Mouse (Mus musculus) limb, embryonic 11.5 days (tissue): Measurements from ENCODE around the gene Coasy. TPM values are rescaled to one million over a fixed set of nuclear protein-coding genes. Genes with fewer than 3 reads are reported as not detected.
"Not testable (repeated sequence)": the region's sequence is repeated elsewhere in the genome, so short reads cannot be mapped to it uniquely, and the experiment has no call there.

Experiments used
- ATAC-seq: fragments of 200-750 bp; cut with Nextera tagmentation; 2 replicates; pipeline ENCODE4 v1.8.0; 2017; ENCODE audit warnings: low read depth; ENCODE audit not compliant: insufficient number of reproducible peaks, low FRiP score, low TSS enrichment
- DNase-seq: peaks from one replicate; pipeline ENCODE4 v3.0.0-alpha.2; 2015; ENCODE audit warnings: low spot score
- H3K27ac ChIP-seq: fragments of 300-500 bp; sonication (generic); replicated peaks from 2 replicates; pipeline ENCODE4 v1.5.1; 2014; ENCODE audit warnings: low read depth, mild to moderate bottlenecking, low read length
- H3K27me3 ChIP-seq: fragments of 300-500 bp; sonication (generic); 2 replicates; pipeline ENCODE4 v1.6.1; 2014; ENCODE audit warnings: mild to moderate bottlenecking, low read length, mixed read lengths; ENCODE audit not compliant: control insufficient read depth, insufficient read depth
- H3K36me3 ChIP-seq: fragments of 300-500 bp; sonication (generic); 2 replicates; pipeline ENCODE4 v1.6.1; 2014; ENCODE audit warnings: mild to moderate bottlenecking, low read length, moderate library complexity, mixed read lengths; ENCODE audit not compliant: control insufficient read depth, insufficient read depth
- H3K4me1 ChIP-seq: fragments of 300-500 bp; sonication (generic); 2 replicates; pipeline ENCODE4 v1.6.1; 2014; ENCODE audit warnings: low read length, mixed read lengths; ENCODE audit not compliant: control insufficient read depth, insufficient read depth
- H3K4me2 ChIP-seq: fragments of 300-500 bp; sonication (generic); 2 replicates; pipeline ENCODE4 v1.6.1; 2014; ENCODE audit warnings: low read depth, mild to moderate bottlenecking, moderate library complexity; ENCODE audit not compliant: severe bottlenecking
- H3K4me3 ChIP-seq: fragments of 300-500 bp; sonication (generic); 2 replicates; pipeline ENCODE4 v1.5.1; 2014; ENCODE audit warnings: low read depth, low read length
- H3K9ac ChIP-seq: fragments of 300-500 bp; sonication (generic); 2 replicates; pipeline ENCODE4 v1.6.1; 2014; ENCODE audit warnings: mild to moderate bottlenecking, low read length
- H3K9me3 ChIP-seq: fragments of 300-500 bp; sonication (generic); 2 replicates; pipeline ENCODE4 v1.6.1; 2016; ENCODE audit warnings: low read length; ENCODE audit not compliant: control insufficient read depth
- WGBS: fragments of 180-500 bp; shearing (Covaris S2); extraction: QIAGEN DNeasy Blood & Tissue Kit; methylation state at CpG from one replicate; pipeline ENCODE4 v1.1.7; 2014; 5-methylcytosine and 5-hydroxymethylcytosine counted together
- polyA plus RNA-seq: library from polyadenylated mRNA; unstranded; fragments of >200 nt; fragmentation: Nextera tagmentation; extraction: Ambion mirVana; gene quantifications from 2 replicates; pipeline ENCODE4 v1.2.1, GENCODE M21; 2014

Gene Coasy
- polyA plus RNA-seq, 1 experiment from 2014 or later, result 49.4 TPM

DNA sequence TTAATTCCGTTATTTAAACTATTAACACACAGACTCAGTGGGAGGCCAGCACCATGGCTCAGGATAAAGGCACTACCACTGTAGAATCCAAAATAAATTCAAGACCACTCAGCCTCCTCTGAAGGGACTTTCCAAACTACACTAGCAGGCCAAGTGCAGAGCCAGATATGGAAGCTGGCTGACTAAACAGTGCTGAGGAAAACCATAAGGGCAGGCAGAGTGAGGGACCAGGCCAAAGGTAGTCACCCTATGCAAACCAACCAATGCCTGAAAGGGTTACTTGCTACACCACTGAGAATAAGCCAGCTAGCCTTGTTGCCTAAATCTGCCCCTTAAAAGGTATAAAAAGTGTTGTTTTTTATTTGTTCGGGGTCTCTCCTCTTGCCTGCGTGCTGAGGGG, 29.8 kb downstream of the Coasy start:
- no peaks in the 10 kb centered on the region for H3K9me3 ChIP-seq
- no peak overlapping the region for H3K4me2 ChIP-seq
- peaks cover 2% of the 10 kb centered on the region; the same call in 1 of the 2 replicates for H3K36me3 ChIP-seq
- H3K4me1 ChIP-seq, result no peaks in the 10 kb centered on the region
- 88% methylated on average over 3 of the region's 3 CpGs for WGBS
- no peak overlapping the region for H3K4me3 ChIP-seq
- DNase-seq (no peak), ATAC-seq (no peak)
- H3K27me3 ChIP-seq, result no peaks in the 10 kb centered on the region
- H3K27ac ChIP-seq, result no peak overlapping the region
- no peak overlapping the region for H3K9ac ChIP-seq

DNA sequence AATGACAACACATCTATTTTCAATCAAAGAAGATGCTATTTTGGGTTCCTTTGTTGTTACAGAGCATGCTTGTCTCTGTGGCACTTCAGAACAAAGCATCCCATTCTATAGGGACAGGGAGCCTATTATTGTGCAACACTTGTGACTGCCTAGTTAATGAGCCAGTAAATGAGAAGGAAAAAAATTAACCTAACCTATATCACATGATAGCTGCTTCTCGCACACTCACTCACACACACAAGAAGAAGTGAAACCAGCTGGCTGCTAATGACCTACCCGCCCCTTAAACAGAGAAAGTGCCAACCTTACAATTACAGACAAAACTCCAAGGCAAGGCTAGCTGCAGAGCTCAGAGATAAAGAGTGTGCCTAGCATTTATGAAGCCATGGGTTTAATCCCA, 33.2 kb downstream of the Coasy start:
- DNase-seq (no peak), ATAC-seq (no peak)
- 72% methylated on average over 2 of the region's 2 CpGs for WGBS
- Histone ChIP-seq H3K27me3 (no peaks in the 10 kb centered on the region), H3K27ac (no peak overlapping the region), H3K9me3 (no peaks in the 10 kb centered on the region), H3K4me1 (peaks cover 9% of the 10 kb centered on the region), H3K4me3 (no peak overlapping the region), H3K9ac (no peak overlapping the region), H3K36me3 (peaks cover 2% of the 10 kb centered on the region; the same call in 1 of the 2 replicates), H3K4me2 (no peak overlapping the region)

DNA sequence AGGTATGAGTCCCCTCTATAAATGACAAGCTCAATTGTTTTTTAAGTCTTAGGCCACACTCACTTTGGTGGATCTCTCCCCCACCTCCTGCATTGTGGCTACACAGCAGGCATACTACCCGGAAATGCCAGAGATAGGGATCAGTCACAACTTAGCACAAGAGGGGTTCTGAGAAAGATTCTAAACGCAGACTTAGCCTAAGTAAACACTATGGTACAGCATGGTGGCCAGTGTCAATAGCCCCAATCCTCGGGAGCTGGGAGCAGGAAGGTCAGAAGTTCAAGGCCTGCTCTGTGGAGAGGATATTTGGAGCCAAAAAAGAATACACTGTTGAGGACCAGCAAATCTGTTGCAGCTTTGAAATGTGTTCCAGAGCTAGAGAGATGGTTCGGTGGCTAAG, 35.7 kb downstream of the Coasy start:
- WGBS, result 57% methylated on average over 4 of the region's 4 CpGs
- H3K4me2 ChIP-seq, result peak overlapping the region; percentile 92
- H3K4me3 ChIP-seq, result peak overlapping the region; percentile 97
- H3K27me3 ChIP-seq, result no peaks in the 10 kb centered on the region
- no peak overlapping the region for H3K9ac ChIP-seq
- peaks cover 1% of the 10 kb centered on the region; the same call in 1 of the 2 replicates for H3K36me3 ChIP-seq
- DNase-seq (no peak), ATAC-seq (no peak)
- peaks cover 12% of the 10 kb centered on the region for H3K4me1 ChIP-seq
- H3K27ac ChIP-seq, result no peak overlapping the region
- H3K9me3 ChIP-seq, result no peaks in the 10 kb centered on the region

DNA sequence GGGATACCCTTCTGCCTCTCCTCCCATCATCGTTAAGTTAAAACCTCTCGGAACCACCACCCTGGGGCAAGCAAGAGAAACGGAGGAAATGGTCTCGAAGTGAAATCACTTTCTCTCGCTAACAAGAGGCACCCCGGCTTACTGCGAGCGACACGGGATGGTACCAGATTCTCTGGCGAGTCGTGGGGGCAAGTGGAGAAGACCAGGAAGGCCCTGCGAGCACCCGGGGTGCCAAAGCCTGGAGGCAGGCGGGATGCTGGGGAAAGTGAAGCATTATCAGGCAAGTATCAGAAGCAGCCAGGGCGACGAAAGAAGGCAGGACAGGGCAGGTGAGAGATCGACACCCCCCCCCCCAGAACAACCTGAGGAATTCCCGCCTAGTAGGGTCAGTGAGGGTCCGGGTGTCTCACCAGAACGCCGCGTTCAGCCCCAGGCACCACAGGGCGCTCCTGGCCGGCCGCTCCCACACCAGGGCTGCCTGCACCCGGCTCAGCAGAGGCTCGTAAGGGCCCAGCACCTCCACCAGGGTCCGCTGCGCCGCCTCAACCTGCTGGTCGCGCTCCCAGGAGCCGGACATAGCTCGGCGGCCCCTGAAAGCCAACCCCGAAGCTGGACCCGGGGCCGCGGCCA, 36.9 kb downstream of the Coasy start:
- DNase-seq, result no peak
- Histone ChIP-seq H3K4me1 (peaks cover 12% of the 10 kb centered on the region), H3K27ac (peak overlapping the region; percentile 45; the same call in 1 of the 2 replicates), H3K9ac (peak overlapping the region; percentile 92), H3K4me3 (peak overlapping the region; percentile 97), H3K27me3 (no peaks in the 10 kb centered on the region), H3K4me2 (peak overlapping the region; percentile 92), H3K36me3 (no peaks in the 10 kb centered on the region), H3K9me3 (no peaks in the 10 kb centered on the region)
- peak; percentile 72; the same call in 1 of the 2 replicates for ATAC-seq
- WGBS, result under 1% methylated on average over 39 of the region's 39 CpGs

DNA sequence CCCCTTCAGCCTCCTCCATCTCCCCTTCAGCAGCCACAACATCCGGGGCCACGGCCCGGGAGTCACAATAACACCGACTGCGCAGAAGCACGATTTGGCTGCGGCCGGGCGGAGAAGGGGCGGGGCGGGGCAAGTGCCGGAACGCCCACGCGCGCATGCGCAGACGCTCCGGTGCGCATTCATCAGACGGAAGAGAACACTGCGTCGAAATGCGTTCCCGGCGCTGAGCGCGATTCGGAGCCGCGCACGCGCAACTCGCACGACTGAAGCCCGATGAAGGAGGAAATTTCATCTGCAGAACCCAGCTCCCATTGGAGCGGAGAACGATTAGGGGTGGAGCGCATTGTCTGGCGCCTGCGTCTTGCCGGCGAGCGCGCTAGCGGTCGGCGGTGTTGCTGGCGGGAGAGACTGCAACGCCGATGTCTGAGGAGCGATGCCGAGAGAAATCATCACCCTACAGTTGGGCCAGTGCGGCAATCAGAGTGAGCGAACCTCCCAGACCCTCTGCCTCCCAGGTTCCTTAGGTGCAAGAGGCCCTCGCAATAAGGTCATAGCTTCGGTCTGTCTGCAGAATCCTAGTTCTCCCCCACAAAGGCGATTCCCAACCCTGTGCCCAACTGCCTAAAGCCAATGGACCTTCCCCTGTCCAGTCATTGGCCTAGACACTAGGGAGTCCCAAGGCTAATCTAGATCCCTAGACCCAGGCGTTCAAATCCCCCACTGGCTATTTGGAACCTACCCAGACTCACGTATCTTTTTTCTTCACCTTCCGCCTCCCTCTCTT, 37.6 kb downstream of the Coasy start, which contains the start of the genes Retreg3 and Tubg1:
Retreg3 (minus strand) TSS at position 133 of the 784 bp plus-strand sequence.
Tubg1 (plus strand) TSS at position 178 of the 784 bp plus-strand sequence.
- Histone ChIP-seq H3K9ac (peak within 1 kb of the TSS; percentile 92), H3K4me1 (peaks cover 12% of the 10 kb centered on the region), H3K27me3 (no peaks in the 10 kb centered on the region), H3K4me3 (peak within 1 kb of the TSS; percentile 97), H3K27ac (peak within 1 kb of the TSS; percentile 86), H3K36me3 (no peaks in the 10 kb centered on the region; the same call in 1 of the 2 replicates), H3K9me3 (no peaks in the 10 kb centered on the region), H3K4me2 (peak within 1 kb of the TSS; percentile 93)
- DNase-seq, result peak; percentile 99
- ATAC-seq, result peak; percentile 91
- WGBS, result under 1% methylated on average over 61 of the region's 61 CpGs

DNA sequence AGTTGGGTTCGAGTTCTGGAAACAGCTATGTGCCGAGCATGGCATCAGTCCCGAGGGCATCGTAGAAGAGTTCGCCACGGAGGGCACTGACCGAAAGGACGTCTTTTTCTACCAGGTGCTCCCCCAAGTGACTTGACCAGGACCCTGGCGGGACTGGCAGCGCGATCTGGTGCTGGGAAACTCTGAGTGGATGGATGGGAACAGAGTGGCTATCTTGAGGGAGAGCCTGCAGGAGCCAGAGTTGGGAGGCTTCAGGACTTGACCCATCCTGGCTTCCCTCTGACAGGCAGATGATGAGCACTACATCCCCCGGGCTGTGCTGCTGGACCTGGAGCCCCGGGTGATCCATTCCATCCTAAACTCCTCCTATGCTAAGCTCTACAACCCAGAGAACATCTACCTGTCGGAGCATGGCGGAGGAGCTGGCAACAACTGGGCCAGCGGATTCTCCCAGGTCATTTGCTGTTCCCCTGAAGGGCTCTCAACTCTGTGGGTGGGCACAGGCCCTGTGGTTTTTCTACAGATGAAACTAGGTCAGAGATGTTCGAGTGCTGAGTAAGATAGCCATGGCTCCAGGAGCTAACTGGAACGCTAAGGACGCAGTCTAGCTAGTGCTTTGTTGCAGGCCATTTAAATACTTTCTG, 38.3 kb downstream of the Coasy start:
- H3K9me3 ChIP-seq, result no peaks in the 10 kb centered on the region
- H3K27me3 ChIP-seq, result no peaks in the 10 kb centered on the region
- H3K4me2 ChIP-seq, result peak overlapping the region; percentile 93
- H3K27ac ChIP-seq, result peak overlapping the region; percentile 86
- peak overlapping the region; percentile 91 for H3K9ac ChIP-seq
- H3K36me3 ChIP-seq, result peaks cover 4% of the 10 kb centered on the region
- peaks cover 12% of the 10 kb centered on the region for H3K4me1 ChIP-seq
- DNase-seq (no peak), ATAC-seq (no peak)
- WGBS, result 28% methylated on average over 19 of the region's 19 CpGs
- peak overlapping the region; percentile 97 for H3K4me3 ChIP-seq

DNA sequence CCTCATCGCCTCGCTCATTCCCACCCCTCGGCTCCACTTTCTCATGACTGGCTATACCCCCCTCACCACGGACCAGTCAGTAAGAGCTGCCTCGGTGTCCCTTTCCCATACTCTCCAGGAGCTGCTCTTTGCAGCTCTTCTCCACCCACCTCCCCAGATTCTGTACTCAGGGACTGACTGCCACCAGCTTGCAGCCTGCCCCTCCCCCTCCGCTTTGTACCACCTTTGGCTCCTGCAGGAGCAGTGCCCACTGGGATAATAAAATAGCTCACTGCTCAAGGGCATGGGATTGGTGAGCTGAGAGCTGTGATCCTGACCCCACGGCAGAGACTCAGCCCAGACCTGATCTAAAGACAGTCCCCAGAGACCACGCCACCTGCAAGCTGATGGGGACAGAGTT, 42.1 kb downstream of the Coasy start:
- ATAC-seq, H3K9me3 ChIP-seq, H3K4me1 ChIP-seq, DNase-seq, H3K27me3 ChIP-seq, H3K27ac ChIP-seq, H3K4me2 ChIP-seq, H3K9ac ChIP-seq, H3K4me3 ChIP-seq: not testable (repeated sequence)
- 93% methylated on average over 8 of the region's 8 CpGs for WGBS
- H3K36me3 ChIP-seq, result peaks cover 13% of the 10 kb centered on the region

DNA sequence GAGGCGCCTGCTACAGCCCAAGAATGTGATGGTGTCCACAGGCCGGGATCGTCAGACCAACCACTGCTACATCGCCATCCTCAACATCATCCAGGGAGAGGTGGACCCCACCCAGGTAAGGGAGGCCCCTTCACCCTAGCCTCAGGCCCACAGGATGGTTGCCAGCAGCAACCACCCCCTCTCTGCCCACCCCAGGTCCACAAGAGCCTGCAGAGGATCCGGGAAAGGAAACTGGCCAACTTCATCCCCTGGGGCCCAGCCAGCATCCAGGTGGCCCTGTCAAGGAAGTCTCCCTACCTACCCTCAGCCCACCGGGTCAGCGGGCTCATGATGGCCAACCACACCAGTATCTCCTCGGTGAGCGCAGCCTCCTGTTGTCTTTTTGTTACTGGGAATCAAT, 42.6 kb downstream of the Coasy start:
- H3K27me3 ChIP-seq, H3K4me3 ChIP-seq, DNase-seq, ATAC-seq, H3K27ac ChIP-seq, H3K9ac ChIP-seq, H3K9me3 ChIP-seq, H3K4me1 ChIP-seq, H3K4me2 ChIP-seq: not testable (repeated sequence)
- 96% methylated on average over 7 of the region's 9 CpGs for WGBS
- peaks cover 13% of the 10 kb centered on the region for H3K36me3 ChIP-seq
